Mouse (Mus musculus): ENCODE data around the gene Pygb.
A peak's percentile ranks its signal among the peaks of the same experiment; 100 is the strongest.

Pygb gene

GRCm38 (mm10) chr2:150786251-150787180 is at the start of gene Pygb:
Pygb (plus strand) TSS chr2:150786735.
- peak; percentile 94 for DNase-seq (ENCODE audit: low spot score)

- DNase-seq (ENCODE audit: low spot score): no peak
Measured at GRCm38 (mm10) chr2:150737881-150738280, 48.7 kb upstream of the Pygb start.

- no peak for DNase-seq (ENCODE audit: low spot score)
Measured at GRCm38 (mm10) chr2:150740145-150740841, 46.2 kb upstream of the Pygb start.

GRCm38 (mm10) chr2:150741405-150741804 is 45.1 kb upstream of the Pygb start:
- peak; percentile 40 for DNase-seq (ENCODE audit: low spot score)

GRCm38 (mm10) chr2:150745016-150745415 is 41.5 kb upstream of the Pygb start:
- DNase-seq (ENCODE audit: low spot score): no peak

GRCm38 (mm10) chr2:150748854-150749253 is 37.7 kb upstream of the Pygb start, which contains the start of gene Entpd6:
Entpd6 (plus strand) TSS chr2:150749042.
- DNase-seq (ENCODE audit: low spot score): peak; percentile 98

- DNase-seq (ENCODE audit: low spot score): peak; percentile 53
Measured at GRCm38 (mm10) chr2:150749283-150749682, 37.3 kb upstream of the Pygb start.

GRCm38 (mm10) chr2:150750129-150750979 is 36.2 kb upstream of the Pygb start:
- DNase-seq (ENCODE audit: low spot score): peak; percentile 32

GRCm38 (mm10) chr2:150755016-150755415 is 31.5 kb upstream of the Pygb start:
- no peak for DNase-seq (ENCODE audit: low spot score)

GRCm38 (mm10) chr2:150761476-150761875 is 25.1 kb upstream of the Pygb start:
- no peak for DNase-seq (ENCODE audit: low spot score)

GRCm38 (mm10) chr2:150765619-150766018 is 20.9 kb upstream of the Pygb start:
- DNase-seq (ENCODE audit: low spot score): no peak

GRCm38 (mm10) chr2:150766083-150766862 is 20.3 kb upstream of the Pygb start:
- no peak for DNase-seq (ENCODE audit: low spot score)

GRCm38 (mm10) chr2:150768678-150769077 is 17.9 kb upstream of the Pygb start:
- no peak for DNase-seq (ENCODE audit: low spot score)

GRCm38 (mm10) chr2:150770747-150771146 is 15.8 kb upstream of the Pygb start:
- DNase-seq (ENCODE audit: low spot score): no peak

- no peak for DNase-seq (ENCODE audit: low spot score)
Measured at GRCm38 (mm10) chr2:150771169-150771568, 15.4 kb upstream of the Pygb start.

- no peak for DNase-seq (ENCODE audit: low spot score)
Measured at GRCm38 (mm10) chr2:150771996-150772395, 14.5 kb upstream of the Pygb start.

- DNase-seq (ENCODE audit: low spot score): no peak
Measured at GRCm38 (mm10) chr2:150772466-150773119, 13.9 kb upstream of the Pygb start.

GRCm38 (mm10) chr2:150782801-150783200 is 3.7 kb upstream of the Pygb start:
- DNase-seq (ENCODE audit: low spot score): no peak

- peak; percentile 58 for DNase-seq (ENCODE audit: low spot score)
Measured at GRCm38 (mm10) chr2:150787234-150787771, 768 bp downstream of the Pygb start.

GRCm38 (mm10) chr2:150788768-150789550 is 2.4 kb downstream of the Pygb start:
- no peak for DNase-seq (ENCODE audit: low spot score)
